Mouse (Mus musculus) bone marrow macrophage, adult 2 months (primary cell): Measurements from ENCODE around the gene Nek1. TPM values are rescaled to one million over a fixed set of nuclear protein-coding genes. Genes with fewer than 3 reads are reported as not detected.

Experiments used
- H3K27ac ChIP-seq: 2 replicates; pipeline ENCODE4 v1.5.1; 2012; ENCODE audit warnings: low read depth, low read length; ENCODE audit not compliant: insufficient read depth
- H3K4me1 ChIP-seq: 2 replicates; pipeline ENCODE4 v1.6.1; 2012; ENCODE audit warnings: low read length; ENCODE audit not compliant: control insufficient read depth, insufficient read depth
- H3K4me3 ChIP-seq: 2 replicates; pipeline ENCODE4 v1.5.1; 2012; ENCODE audit warnings: mild to moderate bottlenecking, low read length, moderate library complexity; ENCODE audit not compliant: insufficient read depth
- CTCF ChIP-seq: IDR thresholded peaks from 2 replicates; pipeline ENCODE4 v1.5.1; 2012; ENCODE audit warnings: low read depth, mild to moderate bottlenecking, low read length, moderate library complexity
- POLR2A ChIP-seq: IDR thresholded peaks from 2 replicates; pipeline ENCODE4 v1.6.1; 2012; ENCODE audit warnings: mild to moderate bottlenecking, low read depth, low read length, borderline replicate concordance
- polyA plus RNA-seq: library from polyadenylated mRNA; stranded (reverse); fragments of >200 nt; gene quantifications from 2 replicates; pipeline ENCODE4 v1.2.4, GENCODE M21; 2012; ENCODE audit not compliant: missing spikeins, insufficient read depth, insufficient read length

Nek1 gene
- polyA plus RNA-seq, 1 experiment: 8.5 TPM

GRCm38 (mm10) chr8:60965306-60965705, 27.7 kb upstream of the Nek1 start:
- peaks cover 42% of the 10 kb centered on the region for H3K4me1 ChIP-seq
- H3K4me3 ChIP-seq: no peak overlapping the region
- H3K27ac ChIP-seq: no peak overlapping the region
- TF ChIP-seq CTCF (no peak), POLR2A (no peak)

- Histone ChIP-seq H3K27ac (no peak overlapping the region), H3K4me3 (no peak overlapping the region), H3K4me1 (peaks cover 42% of the 10 kb centered on the region)
- TF ChIP-seq CTCF (no peak), POLR2A (no peak)
Measured at GRCm38 (mm10) chr8:60965741-60966140, 27.3 kb upstream of the Nek1 start.

- Histone ChIP-seq H3K4me3 (no peak overlapping the region), H3K4me1 (peaks cover 53% of the 10 kb centered on the region), H3K27ac (peak overlapping the region; percentile 15; the same call in 1 of the 2 replicates)
- TF ChIP-seq CTCF (no peak), POLR2A (no peak)
Measured at GRCm38 (mm10) chr8:60969091-60969490, 23.9 kb upstream of the Nek1 start.

- H3K27ac ChIP-seq: peak overlapping the region; percentile 59
Measured at GRCm38 (mm10) chr8:60971808-60972207, 21.2 kb upstream of the Nek1 start.

GRCm38 (mm10) chr8:60973448-60973847, 19.5 kb upstream of the Nek1 start:
- no peak overlapping the region for H3K4me3 ChIP-seq
- peaks cover 48% of the 10 kb centered on the region for H3K4me1 ChIP-seq
- H3K27ac ChIP-seq: no peak overlapping the region
- no peak for TF ChIP-seq POLR2A
- no peak for TF ChIP-seq CTCF

More at GRCm38 (mm10) chr8:60971808-60972207, 21.2 kb upstream of the Nek1 start:
- TF ChIP-seq CTCF (no peak), POLR2A (no peak)
- no peak overlapping the region for H3K4me3 ChIP-seq
- peaks cover 50% of the 10 kb centered on the region for H3K4me1 ChIP-seq

- Histone ChIP-seq H3K4me1 (peaks cover 50% of the 10 kb centered on the region), H3K27ac (no peak overlapping the region)
Measured at GRCm38 (mm10) chr8:60974837-60975236, 18.2 kb upstream of the Nek1 start.

GRCm38 (mm10) chr8:60976818-60977217, 16.2 kb upstream of the Nek1 start:
- Histone ChIP-seq H3K4me1 (peaks cover 42% of the 10 kb centered on the region), H3K27ac (no peak overlapping the region), H3K4me3 (no peak overlapping the region)
- no peak for TF ChIP-seq CTCF
- TF ChIP-seq POLR2A: no peak

More at GRCm38 (mm10) chr8:60974837-60975236, 18.2 kb upstream of the Nek1 start:
- H3K4me3 ChIP-seq: no peak overlapping the region
- TF ChIP-seq CTCF: no peak
- TF ChIP-seq POLR2A: no peak

- no peak for TF ChIP-seq CTCF
- TF ChIP-seq POLR2A: no peak
- H3K4me3 ChIP-seq: no peak overlapping the region
- peaks cover 30% of the 10 kb centered on the region for H3K4me1 ChIP-seq
- no peak overlapping the region for H3K27ac ChIP-seq
Measured at GRCm38 (mm10) chr8:60978496-60978895, 14.5 kb upstream of the Nek1 start.

- peak overlapping the region; percentile 19 for H3K4me3 ChIP-seq
- H3K27ac ChIP-seq: no peak overlapping the region
- peaks cover 21% of the 10 kb centered on the region for H3K4me1 ChIP-seq
- no peak for TF ChIP-seq CTCF
Measured at GRCm38 (mm10) chr8:60981388-60981787, 11.6 kb upstream of the Nek1 start.

- Histone ChIP-seq H3K4me3 (peak within 1 kb of the TSS; percentile 82), H3K27ac (peak within 1 kb of the TSS; percentile 63), H3K4me1 (peaks cover 12% of the 10 kb centered on the region)
- TF ChIP-seq POLR2A (no peak), CTCF (no peak)
Measured at GRCm38 (mm10) chr8:60982701-60983687, 10.0 kb upstream of the Nek1 start, which contains the start of gene Clcn3. Gene Clcn3, minus strand, starts transcription at chr8:60983300.
